Mouse (Mus musculus): Measurements from ENCODE around the gene Myo15. TPM values are rescaled to one million over a fixed set of nuclear protein-coding genes. Genes with fewer than 3 reads are reported as not detected.

Gene Myo15
- polyA plus RNA-seq, 1 experiment from 2014 or later: 0.27 TPM

GRCm38 (mm10) chr11:60536859-60537467, 67.8 kb downstream of the Myo15 start:
- peak overlapping the region; percentile 100 for H3K27ac ChIP-seq (ENCODE audit: low read depth, low read length)

DNA sequence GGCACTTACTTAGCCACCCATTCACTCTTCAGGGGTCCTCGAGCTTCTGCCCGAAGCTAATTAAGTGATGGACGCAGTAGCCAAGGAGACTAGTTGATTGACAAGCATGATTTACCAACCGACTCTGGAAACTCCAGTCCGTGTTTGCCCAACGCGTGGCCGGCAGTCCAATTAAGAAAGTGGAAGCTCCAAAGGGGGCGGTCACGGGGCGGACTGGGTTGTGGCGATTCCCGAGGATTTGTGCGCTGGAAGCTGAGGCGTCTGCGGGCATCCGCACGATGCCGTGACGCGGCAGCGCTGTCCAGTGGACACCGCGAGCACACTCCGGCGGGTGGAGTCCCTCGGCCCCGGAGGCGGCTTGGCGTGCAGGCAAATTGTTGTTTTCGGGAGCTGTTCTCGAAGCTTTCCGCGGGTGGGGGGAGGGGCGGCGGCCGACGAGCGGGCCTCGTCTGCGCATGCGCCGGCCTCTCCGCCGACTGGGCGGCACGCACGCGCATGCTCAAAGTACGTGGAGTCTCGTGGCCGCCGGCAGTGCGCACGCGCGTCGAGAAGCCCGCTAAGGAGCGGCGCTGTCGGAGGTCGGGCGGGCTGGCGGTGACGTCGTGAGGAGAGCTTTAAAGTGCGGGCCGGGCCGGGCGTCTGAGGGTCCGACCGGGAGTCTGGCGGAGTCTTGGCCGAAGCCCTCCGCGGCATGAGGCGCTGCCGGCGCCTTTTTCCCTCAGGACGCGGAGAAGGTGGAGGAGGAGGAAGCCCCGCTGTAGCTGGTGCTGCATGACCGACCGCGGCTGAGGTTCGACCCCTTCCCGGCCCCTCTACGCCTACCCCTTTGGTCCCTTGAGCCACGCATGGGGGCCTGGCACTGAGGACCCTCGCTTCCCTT, 68.6 kb downstream of the Myo15 start:
- Histone ChIP-seq H3K9ac (ENCODE audit: low read length) (peak overlapping the region; percentile 92), H3K27me3 (ENCODE audit: control insufficient read depth, insufficient read depth, low read length) (no peaks in the 10 kb centered on the region), H3K9me3 (ENCODE audit: control insufficient read depth, low read length) (no peaks in the 10 kb centered on the region), H3K4me2 (ENCODE audit: low read depth, low read length, severe bottlenecking) (peak overlapping the region; percentile 98), H3K36me3 (ENCODE audit: control insufficient read depth, insufficient read depth, low read length) (no peaks in the 10 kb centered on the region; the same call in 1 of the 2 replicates), H3K27ac (ENCODE audit: low read depth, low read length) (peak overlapping the region; percentile 100), H3K4me1 (replicated peaks; ENCODE audit: control insufficient read depth, insufficient read depth, low read length) (peaks cover 22% of the 10 kb centered on the region), H3K4me3 (ENCODE audit: low read depth, low read length) (peak overlapping the region; percentile 98)
- ATAC-seq (replicated peaks; ENCODE audit: low FRiP score): peak; percentile 90
- under 1% methylated on average over 91 of the region's 91 CpGs for WGBS
- DNase-seq (ENCODE audit: low spot score): peak; percentile 98

More at GRCm38 (mm10) chr11:60536859-60537467, 67.8 kb downstream of the Myo15 start:
- Histone ChIP-seq H3K27me3 (ENCODE audit: control insufficient read depth, insufficient read depth, low read length) (no peaks in the 10 kb centered on the region), H3K4me2 (ENCODE audit: low read depth, low read length, severe bottlenecking) (peak overlapping the region; percentile 98), H3K9ac (ENCODE audit: low read length) (peak overlapping the region; percentile 92), H3K9me3 (ENCODE audit: control insufficient read depth, low read length) (no peaks in the 10 kb centered on the region), H3K4me1 (replicated peaks; ENCODE audit: control insufficient read depth, insufficient read depth, low read length) (peaks cover 19% of the 10 kb centered on the region), H3K4me3 (ENCODE audit: low read depth, low read length) (peak overlapping the region; percentile 98), H3K36me3 (ENCODE audit: control insufficient read depth, insufficient read depth, low read length) (no peaks in the 10 kb centered on the region)
- under 1% methylated on average over 37 of the region's 37 CpGs for WGBS
- DNase-seq (ENCODE audit: low spot score) (peak; percentile 97), ATAC-seq (replicated peaks; ENCODE audit: low FRiP score) (peak; percentile 63)

DNA sequence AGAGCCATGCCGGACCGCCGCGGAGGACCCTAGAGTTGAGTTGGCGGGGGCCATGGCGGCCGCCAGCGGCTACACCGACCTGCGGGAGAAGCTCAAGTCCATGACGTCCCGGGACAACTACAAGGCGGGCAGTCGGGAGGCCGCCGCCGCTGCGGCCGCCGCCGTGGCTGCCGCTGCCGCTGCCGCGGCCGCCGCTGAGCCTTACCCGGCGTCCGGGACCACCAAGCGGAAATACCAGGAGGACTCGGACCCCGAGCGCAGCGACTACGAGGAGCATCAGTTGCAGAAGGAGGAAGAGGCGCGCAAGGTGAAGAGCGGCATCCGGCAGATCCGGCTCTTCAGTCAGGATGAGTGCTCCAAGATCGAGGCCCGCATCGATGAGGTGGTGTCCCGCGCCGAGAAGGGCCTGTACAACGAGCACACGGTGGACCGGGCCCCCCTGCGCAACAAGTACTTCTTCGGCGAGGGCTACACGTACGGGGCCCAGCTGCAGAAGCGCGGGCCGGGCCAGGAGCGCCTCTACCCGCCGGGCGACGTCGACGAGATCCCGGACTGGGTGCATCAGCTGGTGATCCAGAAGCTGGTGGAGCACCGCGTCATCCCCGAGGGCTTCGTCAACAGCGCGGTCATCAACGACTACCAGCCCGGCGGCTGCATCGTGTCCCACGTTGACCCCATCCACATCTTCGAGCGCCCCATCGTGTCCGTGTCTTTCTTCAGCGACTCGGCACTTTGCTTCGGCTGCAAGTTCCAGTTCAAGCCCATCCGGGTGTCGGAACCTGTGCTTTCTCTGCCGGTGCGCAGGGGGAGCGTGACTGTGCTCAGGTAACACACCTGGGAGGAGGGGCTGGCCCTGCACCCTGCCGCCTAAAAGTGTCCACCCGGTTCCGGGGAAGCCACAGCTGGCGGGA, 69.5 kb downstream of the Myo15 start:
- ATAC-seq (replicated peaks; ENCODE audit: low FRiP score) (no peak; the same call in 1 of the 2 replicates), DNase-seq (ENCODE audit: low spot score) (peak; percentile 75)
- H3K4me2 ChIP-seq (ENCODE audit: low read depth, low read length, severe bottlenecking): peak overlapping the region; percentile 98
- no peaks in the 10 kb centered on the region for H3K27me3 ChIP-seq (ENCODE audit: control insufficient read depth, insufficient read depth, low read length)
- H3K9ac ChIP-seq (ENCODE audit: low read length): peak overlapping the region; percentile 92
- H3K27ac ChIP-seq (ENCODE audit: low read depth, low read length): peak overlapping the region; percentile 100
- H3K9me3 ChIP-seq (ENCODE audit: control insufficient read depth, low read length): no peaks in the 10 kb centered on the region
- H3K4me3 ChIP-seq (ENCODE audit: low read depth, low read length): peak overlapping the region; percentile 98
- under 1% methylated on average over 93 of the region's 93 CpGs for WGBS
- peaks cover 22% of the 10 kb centered on the region for H3K4me1 ChIP-seq (replicated peaks; ENCODE audit: control insufficient read depth, insufficient read depth, low read length)
- no peaks in the 10 kb centered on the region; the same call in 1 of the 2 replicates for H3K36me3 ChIP-seq (ENCODE audit: control insufficient read depth, insufficient read depth, low read length)

- no peak for DNase-seq (ENCODE audit: low spot score)
- no peak for ATAC-seq (replicated peaks; ENCODE audit: low FRiP score)
- H3K4me3 ChIP-seq (ENCODE audit: low read depth, low read length): peak overlapping the region; percentile 98
- H3K4me2 ChIP-seq (ENCODE audit: low read depth, low read length, severe bottlenecking): peak overlapping the region; percentile 98
- H3K27me3 ChIP-seq (ENCODE audit: control insufficient read depth, insufficient read depth, low read length): no peaks in the 10 kb centered on the region
- H3K9ac ChIP-seq (ENCODE audit: low read length): peak overlapping the region; percentile 92
- no peak overlapping the region for H3K27ac ChIP-seq (ENCODE audit: low read depth, low read length)
- H3K4me1 ChIP-seq (replicated peaks; ENCODE audit: control insufficient read depth, insufficient read depth, low read length): peaks cover 22% of the 10 kb centered on the region
- H3K36me3 ChIP-seq (ENCODE audit: control insufficient read depth, insufficient read depth, low read length): no peaks in the 10 kb centered on the region; the same call in 1 of the 2 replicates
- 8% methylated on average over 2 of the region's 2 CpGs for WGBS
- no peaks in the 10 kb centered on the region for H3K9me3 ChIP-seq (ENCODE audit: control insufficient read depth, low read length)
Observed at GRCm38 (mm10) chr11:60539540-60539939, 70.4 kb downstream of the Myo15 start.

- WGBS: 23% methylated on average over 4 of the region's 4 CpGs
- DNase-seq (ENCODE audit: low spot score): no peak
- Histone ChIP-seq H3K9me3 (ENCODE audit: control insufficient read depth, low read length) (no peaks in the 10 kb centered on the region), H3K27ac (ENCODE audit: low read depth, low read length) (no peak overlapping the region; the same call in 1 of the 2 replicates), H3K27me3 (ENCODE audit: control insufficient read depth, insufficient read depth, low read length) (no peaks in the 10 kb centered on the region), H3K9ac (ENCODE audit: low read length) (peak overlapping the region; percentile 46; the same call in 1 of the 2 replicates), H3K4me2 (ENCODE audit: low read depth, low read length, severe bottlenecking) (peak overlapping the region; percentile 69), H3K36me3 (ENCODE audit: control insufficient read depth, insufficient read depth, low read length) (no peaks in the 10 kb centered on the region; the same call in 1 of the 2 replicates), H3K4me1 (replicated peaks; ENCODE audit: control insufficient read depth, insufficient read depth, low read length) (peaks cover 22% of the 10 kb centered on the region), H3K4me3 (ENCODE audit: low read depth, low read length) (peak overlapping the region; percentile 98)
- no peak for ATAC-seq (replicated peaks; ENCODE audit: low FRiP score)
Observed at GRCm38 (mm10) chr11:60540002-60540610, 71.0 kb downstream of the Myo15 start.

DNA sequence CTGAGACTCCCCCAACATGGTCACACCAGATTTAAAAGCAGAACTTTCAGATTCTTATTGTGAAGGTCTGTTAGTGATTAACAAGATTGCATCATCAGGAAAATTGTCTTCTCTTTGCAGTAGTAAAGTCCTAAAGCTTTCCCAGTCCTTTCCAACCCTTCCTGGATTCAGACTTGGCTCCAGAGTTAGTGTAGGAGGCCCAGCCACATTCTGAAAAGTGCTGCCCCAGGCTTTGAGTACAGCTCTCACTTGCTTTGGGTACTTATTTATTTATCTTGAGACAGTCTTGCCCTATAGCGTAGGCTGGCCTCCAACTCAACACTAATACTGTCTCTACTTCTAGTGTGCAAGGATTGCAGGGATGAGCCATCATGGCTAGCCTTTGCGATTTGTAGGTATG, 71.6 kb downstream of the Myo15 start:
- DNase-seq (ENCODE audit: low spot score): no peak
- H3K4me1 ChIP-seq (replicated peaks; ENCODE audit: control insufficient read depth, insufficient read depth, low read length): peaks cover 22% of the 10 kb centered on the region
- H3K27me3 ChIP-seq (ENCODE audit: control insufficient read depth, insufficient read depth, low read length): no peaks in the 10 kb centered on the region
- no peak overlapping the region; the same call in 1 of the 2 replicates for H3K9ac ChIP-seq (ENCODE audit: low read length)
- 71% methylated on average over 2 of the region's 2 CpGs for WGBS
- H3K4me3 ChIP-seq (ENCODE audit: low read depth, low read length): peak overlapping the region; percentile 98
- H3K36me3 ChIP-seq (ENCODE audit: control insufficient read depth, insufficient read depth, low read length): no peaks in the 10 kb centered on the region; the same call in 1 of the 2 replicates
- ATAC-seq (replicated peaks; ENCODE audit: low FRiP score): no peak
- no peaks in the 10 kb centered on the region for H3K9me3 ChIP-seq (ENCODE audit: control insufficient read depth, low read length)
- H3K27ac ChIP-seq (ENCODE audit: low read depth, low read length): no peak overlapping the region
- peak overlapping the region; percentile 69 for H3K4me2 ChIP-seq (ENCODE audit: low read depth, low read length, severe bottlenecking)

DNA sequence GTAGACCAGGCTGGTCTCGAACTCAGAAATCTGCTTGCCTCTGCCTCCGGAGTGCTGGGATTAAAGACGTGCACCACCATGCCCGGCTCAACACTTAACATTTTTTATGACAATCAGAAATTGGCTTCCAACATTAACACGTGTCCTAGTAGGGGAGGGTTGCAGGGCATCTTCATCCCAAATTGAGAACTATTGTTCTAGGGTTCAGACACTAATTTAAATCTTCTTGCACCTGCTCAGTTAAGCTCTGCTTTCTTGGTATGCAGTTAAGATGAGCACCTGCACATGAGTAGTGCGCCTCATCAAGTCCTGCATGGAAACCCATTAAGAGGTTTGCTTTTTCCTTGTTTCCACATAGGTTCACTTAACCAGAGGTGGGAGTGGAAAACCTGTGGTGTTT, 72.7 kb downstream of the Myo15 start:
- peaks cover 15% of the 10 kb centered on the region for H3K4me1 ChIP-seq (replicated peaks; ENCODE audit: control insufficient read depth, insufficient read depth, low read length)
- no peak overlapping the region for H3K27ac ChIP-seq (ENCODE audit: low read depth, low read length)
- H3K4me2 ChIP-seq (ENCODE audit: low read depth, low read length, severe bottlenecking): no peak overlapping the region
- no peak overlapping the region for H3K4me3 ChIP-seq (ENCODE audit: low read depth, low read length)
- ATAC-seq (replicated peaks; ENCODE audit: low FRiP score) (no peak), DNase-seq (ENCODE audit: low spot score) (no peak)
- 88% methylated on average over 6 of the region's 6 CpGs for WGBS
- H3K9ac ChIP-seq (ENCODE audit: low read length): no peak overlapping the region
- H3K9me3 ChIP-seq (ENCODE audit: control insufficient read depth, low read length): no peaks in the 10 kb centered on the region
- H3K27me3 ChIP-seq (ENCODE audit: control insufficient read depth, insufficient read depth, low read length): no peaks in the 10 kb centered on the region
- H3K36me3 ChIP-seq (ENCODE audit: control insufficient read depth, insufficient read depth, low read length): no peaks in the 10 kb centered on the region; the same call in 1 of the 2 replicates

Data from forebrain, embryonic 11.5 days (tissue).